Mouse (Mus musculus) brain, adult 2 months (tissue): ENCODE data around the gene Arpc2.

Source experiments
- DNase-seq: peaks from one replicate; pipeline ENCODE4 v3.0.0; 2011; ENCODE audit warnings: low read depth, low spot score

Gene Arpc2

DNA sequence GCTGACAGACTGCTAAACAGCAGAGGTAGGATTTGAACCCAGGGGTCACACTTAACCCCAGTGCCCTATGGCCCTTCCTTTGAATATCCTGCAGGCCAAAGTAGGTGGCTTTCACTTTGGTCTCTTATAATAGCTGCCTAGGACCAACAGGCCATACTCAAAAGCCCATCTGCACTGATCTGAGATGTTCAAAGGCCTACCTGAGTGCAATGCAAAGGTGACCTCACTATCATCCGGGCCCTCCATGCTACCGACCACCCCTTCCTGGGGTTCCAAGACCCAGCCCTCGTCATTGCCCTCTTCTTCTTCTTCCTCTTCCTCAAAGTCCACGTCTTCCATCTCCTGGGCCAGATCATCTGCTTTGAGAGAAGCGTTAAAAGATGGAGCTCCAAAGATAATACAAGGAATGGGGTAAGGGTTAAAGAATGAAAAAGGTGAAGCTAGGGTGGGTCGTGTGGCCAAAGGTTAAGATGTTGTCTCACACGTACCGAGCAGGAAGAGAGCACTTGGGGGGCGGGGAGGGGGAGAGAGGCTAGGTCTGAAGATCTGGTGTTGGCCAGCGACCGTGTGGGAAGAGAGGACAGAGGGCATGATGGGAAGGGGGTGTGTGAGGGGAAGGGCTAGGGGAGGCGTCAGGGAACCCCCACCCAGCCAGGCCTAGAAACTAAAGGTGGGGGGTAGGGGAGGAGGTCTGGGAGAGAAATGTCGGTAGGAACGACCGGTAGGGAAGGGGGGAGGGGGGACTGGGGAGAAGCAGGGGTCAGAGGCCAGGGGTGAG is 48.0 kb downstream of the Arpc2 start:
- DNase-seq = peak; percentile 72

DNA sequence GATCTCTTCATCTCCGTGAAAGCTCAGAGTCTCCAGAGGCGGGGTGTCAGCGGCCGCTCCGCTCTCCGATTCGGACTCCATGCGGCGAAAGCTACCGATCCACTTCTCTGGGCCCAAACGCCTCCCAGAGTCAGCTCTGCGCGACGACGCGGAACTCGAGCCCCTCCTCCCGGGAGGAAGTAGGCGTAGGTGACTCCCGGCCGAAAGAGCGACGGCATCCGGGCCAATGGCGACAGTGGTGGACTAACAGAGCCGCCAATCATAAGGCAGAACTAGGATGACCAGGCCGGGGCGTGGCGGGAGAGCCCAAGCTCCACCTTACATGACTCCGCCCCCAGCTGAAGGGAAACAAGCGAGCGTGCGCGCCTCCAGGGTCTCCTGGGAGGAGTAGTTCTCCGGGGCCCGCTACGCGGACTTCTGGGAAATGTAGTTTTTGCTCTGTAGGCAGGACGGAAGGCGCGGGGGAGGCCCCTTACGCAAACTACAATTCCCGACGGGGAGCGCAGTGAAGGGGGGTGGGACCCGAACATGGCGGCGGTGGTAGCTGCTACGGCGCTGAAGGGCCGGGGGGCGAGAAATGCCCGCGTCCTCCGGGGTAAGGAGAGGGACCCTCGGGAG is 48.8 kb downstream of the Arpc2 start, which contains the start of the genes Aamp and Pnkd:
Aamp (minus strand) TSS at position 196 of the 618 bp plus-strand sequence.
Pnkd (plus strand) TSS at position 388 of the 618 bp plus-strand sequence.
- DNase-seq = peak; percentile 100

DNA sequence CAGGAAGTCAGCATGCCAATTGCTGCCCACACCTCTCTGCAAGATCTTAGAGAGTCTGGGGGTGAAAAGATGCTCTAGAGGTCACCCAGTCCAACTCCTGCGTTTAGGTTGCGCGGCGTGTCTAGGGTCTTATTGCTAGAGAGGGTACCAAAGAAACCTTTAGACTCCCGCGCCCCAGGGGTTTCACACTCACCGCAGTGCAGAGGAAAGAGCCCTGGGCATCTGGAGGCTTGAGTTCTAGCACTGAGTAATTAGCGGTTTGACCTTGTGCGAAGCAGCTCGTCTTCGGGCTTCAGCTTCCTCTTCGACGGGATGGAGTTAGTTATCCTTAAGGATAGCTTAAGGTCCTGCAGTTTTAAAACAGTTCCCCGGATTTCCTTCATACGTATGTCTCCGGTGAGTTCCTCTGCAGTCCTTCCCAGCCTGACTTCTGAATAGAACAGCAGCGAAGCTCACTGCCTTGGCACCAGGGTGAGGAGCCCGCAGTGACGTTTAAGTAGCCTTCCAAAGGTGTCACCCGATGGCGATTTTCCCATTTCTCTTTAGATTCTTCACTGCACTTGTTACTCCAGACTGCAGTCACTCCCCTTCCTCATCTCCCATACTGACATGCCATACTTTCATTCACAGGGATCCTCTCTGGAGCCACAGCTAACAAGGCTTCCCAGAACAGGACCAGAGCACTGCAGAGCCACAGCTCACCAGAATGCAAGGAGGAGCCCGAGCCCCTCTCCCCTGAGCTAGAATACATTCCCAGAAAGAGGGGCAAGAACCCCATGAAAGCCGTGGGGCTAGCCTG is 49.5 kb downstream of the Arpc2 start:
- DNase-seq = peak; percentile 58

DNA sequence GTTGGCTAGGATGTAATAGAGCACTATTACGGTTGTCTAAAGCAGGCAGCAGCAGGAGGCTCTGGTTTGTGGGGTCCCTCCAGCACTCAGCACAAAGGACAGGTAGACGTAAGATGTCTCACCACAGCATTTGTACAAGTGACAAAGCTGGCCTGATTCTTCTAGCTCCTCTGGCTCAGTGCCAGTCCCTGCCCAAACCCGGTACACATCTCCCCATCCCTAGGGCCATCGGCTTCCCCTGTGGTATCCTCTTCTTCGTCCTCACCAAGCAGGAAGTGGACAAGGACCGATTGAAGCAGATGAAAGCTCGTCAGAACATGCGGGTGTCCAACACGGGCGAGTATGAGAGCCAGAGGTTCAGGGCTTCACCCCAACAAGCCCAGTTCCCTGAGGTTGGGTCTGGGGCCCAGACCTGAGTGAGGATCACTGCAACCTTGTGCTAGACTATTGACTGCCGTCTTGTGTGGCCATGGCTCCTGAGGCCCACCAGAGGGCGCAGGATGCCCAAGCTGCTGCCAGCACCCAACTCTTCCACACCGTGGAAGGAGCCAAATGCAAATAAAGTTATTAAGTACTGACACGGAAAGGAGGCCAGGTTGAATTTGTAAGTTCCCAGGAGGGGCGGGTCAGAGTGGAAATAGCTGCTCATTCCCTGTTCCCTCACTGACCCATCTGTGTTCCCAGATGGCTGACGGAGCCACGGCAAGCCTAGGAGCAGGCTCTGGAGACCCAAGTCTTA is 51.2 kb downstream of the Arpc2 start:
- peak; percentile 85 for DNase-seq

DNA sequence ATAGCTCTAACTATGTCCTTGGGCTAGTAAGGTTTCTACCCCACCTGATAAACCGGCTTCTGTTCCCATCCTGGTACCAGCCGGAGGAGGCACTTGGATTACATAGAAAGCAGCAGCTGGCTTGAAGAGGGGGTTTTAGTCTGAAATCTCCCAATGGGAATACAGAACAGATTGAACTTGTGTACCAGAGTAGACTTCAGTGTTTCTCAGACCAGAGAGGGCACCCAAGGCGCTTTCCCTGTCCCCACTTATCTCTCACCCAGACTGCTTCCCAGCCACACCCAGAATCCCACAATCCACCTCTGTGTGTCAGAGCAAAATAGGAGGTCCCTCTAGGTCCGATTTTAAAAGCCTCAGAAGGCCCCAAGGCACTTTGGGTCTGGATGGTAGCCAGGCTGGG is 52.4 kb downstream of the Arpc2 start:
- DNase-seq = no peak

DNA sequence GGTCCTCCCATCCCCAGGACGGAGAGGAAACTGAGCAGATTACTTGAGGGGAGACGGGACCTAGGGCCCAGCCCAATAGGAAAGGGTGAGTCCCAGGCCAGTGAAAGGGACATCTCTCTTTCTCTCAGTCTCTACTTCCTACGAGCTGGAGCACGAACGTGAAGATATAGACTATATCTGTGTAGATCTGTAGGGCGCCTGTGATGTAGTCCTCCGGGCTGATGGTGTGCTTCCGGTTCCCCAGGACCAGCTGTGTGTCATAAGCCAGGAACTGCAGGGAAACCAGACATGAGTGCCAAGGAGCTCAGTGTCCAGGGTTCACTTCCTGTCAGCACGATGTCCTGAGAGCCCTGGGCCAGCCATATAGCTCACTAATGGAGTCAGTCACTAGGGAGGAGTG is 53.4 kb downstream of the Arpc2 start:
- no peak for DNase-seq

DNA sequence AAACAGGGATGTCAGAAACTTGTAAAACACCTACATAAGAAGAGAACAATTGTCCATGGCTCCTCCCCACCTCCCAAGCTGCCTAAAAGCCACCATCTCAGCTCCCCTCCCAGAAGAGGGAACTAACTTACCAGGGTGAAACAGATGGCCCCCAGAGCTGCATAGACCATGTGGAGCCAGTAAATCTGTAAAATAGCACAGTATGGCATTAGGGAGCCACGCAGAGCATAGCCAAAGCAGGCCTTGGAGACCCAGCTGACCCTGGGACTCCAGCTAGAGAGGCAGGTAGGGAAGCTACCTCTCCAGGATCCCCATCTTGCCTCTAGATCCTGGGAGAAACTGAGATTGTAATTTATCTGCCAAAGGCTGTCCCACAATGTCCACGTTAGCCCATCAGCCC is 53.9 kb downstream of the Arpc2 start:
- DNase-seq = no peak

DNA sequence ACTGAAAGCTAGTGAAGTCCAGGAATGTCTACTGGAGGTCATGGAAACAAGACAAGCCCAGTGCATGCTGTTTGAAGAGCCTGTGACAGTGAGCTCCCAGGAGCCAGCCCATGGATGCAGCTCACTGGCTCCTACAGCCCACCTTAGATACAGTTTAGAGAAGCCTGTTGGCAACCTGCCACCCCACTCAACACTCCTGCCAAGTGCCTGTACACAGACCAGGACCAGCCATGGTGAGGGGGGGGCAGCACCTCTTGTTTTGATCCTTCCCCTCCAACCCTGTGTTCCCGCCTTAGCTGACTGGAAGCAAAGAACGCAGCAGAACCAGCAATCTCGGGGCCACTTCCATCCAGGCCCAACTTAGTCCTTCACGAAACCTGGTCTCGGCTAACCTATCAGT is 54.3 kb downstream of the Arpc2 start:
- DNase-seq = no peak

DNA sequence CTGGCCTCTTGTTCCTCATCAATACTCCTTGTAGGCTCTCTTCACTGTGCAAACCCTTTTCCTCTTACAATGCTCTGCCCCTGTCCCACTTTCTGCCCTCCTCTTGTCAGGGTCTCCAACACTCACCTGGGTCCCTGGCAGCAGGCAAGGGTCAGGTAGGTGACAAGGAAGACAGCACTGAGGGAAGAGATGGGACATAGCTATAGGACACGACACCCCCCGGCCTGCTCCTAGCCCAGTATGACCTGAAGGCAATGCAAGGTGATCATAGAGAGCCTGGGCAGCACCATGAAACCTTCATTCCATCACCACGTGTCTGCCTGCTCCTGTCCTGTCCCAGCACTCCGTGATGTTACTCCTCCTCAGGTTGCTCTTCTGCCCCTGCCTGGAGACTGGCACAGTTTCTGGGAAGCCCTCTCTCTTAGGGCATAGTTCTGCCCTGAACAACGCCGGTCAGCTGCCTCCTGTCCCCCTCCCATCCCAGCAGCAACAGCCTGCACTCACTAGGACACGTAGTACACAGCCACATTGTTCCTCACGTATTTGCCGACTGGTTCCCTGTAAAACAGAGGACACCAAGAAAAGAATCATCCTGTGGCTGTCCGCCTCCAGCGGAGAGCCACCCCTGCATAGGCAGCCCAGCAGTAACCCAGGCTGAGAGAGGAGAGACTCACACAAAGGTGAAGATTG is 56.6 kb downstream of the Arpc2 start:
- DNase-seq = peak; percentile 54

DNA sequence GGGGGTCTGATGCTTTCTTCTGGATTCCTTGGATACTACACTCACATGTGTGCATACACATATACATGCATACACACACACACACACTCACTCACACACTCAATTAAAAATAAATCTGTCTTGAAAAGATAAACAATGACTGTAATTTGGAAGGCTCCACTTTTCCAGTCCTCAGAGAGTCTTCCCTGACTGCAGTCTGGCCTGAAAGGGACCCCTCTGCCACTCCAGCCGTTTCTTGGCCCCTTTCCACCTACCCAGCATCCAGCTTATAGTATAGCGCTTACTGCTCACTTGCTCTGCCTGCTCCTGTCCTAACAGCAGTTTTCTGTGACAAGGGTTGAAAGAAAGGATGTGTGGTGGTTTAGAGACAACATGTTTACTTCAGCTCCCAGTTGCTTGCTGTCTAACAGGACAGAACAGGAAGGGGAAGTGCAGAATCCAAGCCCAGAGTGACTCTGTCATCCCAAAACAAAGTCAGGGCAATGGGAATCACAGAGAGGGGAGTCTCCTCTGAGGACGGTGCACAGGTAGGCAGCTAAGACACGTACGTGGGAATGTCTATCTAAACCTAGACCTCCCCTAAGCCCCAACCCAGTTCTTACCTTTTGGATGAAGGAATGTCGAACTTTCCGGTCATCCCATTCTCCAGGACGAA is 57.5 kb downstream of the Arpc2 start:
- no peak for DNase-seq

DNA sequence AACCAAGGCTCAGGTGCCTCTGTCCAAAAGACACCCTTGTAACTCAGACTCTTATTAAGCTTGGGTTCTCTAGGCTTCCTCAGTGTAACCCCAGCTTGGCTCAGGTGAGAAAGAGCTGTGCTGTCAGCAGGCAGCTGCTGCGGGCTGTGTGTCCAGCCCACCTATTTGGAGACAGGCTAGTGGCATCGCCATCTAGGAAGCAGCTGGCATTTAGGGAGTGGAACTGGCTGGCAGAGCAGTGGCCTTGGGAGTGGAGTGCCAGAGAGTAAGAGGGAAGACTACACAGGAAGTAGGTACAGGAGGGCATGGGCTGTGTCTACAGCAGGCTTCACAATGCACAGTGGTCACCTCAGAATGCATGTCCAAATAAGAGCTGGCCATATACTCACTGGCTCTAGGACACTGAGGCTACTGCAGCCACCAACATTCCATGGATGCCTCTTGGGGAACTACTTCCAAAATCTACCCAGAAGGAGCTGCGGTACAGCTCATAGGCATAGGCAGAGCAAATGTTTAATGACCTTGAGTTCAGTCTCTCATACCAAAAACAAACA is 58.3 kb downstream of the Arpc2 start:
- DNase-seq = no peak

DNA sequence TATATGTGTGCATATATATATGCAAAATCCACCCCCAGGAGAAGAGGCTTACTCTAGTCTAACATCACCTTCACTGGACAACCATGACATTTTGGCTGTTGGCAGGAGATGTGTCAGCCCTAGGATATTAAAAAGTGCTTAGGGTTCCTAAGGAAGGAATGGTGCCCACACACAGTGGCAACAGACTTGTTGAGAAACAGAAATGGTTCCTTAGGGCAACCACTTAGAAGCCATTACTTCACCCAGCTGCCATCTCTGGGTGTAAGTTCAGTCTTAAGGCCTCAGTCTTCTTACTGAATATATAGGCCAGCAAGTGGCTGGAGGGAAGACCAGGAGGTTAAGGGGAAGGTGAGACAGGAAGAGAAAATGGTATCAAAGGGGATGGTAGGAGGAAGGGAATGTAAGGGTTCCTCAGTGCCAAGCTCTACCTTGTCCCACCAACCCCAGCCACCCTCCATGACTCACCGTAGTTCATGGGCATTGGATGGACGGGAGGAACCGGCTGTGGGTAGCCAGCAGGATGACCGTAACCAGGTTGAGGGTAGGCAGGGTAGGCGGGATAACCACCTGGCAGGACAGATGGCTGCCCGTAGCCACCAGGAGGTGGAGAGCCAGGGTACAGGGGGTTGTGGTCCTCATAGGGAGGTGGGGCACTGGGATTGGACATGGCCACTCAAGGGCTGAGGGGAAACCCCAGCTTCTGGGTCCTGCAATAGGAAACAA is 59.0 kb downstream of the Arpc2 start:
- peak; percentile 79 for DNase-seq

DNA sequence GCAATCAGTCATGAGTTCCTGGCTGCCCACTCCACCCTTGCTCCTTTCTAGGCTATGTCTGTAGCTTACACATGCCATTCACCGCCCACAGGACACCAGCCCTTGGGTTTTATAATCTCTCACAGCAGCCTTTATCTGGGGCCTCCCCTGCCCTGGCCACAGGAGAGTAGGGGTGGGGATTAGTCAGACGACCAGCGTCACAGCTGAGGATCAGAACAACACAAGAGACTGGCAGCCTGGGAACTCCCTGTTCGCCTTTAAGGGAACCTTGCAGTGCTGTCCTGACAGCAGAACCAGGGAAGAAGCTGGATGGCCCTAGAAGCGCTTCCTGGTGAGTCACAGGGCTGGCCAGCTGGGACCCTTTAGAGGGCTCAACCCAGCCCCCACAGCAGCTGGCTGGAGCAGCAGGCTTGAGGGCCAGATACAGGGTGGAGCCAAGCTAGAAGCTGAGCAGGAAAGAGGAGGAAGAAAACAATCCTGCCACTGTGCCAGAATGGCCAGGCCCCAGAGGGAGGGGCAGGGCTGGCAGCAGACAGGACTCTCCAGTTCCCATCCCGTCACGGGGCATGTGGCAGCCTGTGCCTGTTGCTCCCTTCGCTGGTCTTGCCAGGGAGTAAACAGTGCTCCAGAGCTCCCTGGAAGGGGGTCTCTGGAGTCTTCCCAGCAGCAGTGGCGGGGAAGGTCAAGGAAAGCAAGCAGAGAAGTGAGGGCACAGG is 59.7 kb downstream of the Arpc2 start:
- DNase-seq = peak; percentile 98

DNA sequence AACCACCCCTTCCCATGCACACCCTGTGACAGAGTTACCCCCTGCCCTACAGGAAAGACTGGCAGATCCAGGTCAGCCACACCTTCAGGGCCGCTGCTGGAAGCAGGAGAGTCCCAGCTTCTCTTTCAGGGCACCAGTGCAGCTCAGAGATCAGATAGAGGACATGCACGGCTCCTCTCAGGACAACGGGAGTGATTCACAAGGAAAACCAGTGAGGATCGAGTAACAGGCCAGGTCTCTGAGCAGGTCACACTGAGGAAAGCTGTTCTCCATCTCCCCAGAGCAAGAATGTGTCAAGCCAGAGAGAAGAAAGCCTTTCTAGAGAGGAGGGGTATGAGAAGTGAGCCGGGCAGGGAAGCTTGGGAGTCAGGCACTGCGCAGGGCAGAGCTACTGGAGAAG is 60.6 kb downstream of the Arpc2 start:
- DNase-seq = no peak

DNA sequence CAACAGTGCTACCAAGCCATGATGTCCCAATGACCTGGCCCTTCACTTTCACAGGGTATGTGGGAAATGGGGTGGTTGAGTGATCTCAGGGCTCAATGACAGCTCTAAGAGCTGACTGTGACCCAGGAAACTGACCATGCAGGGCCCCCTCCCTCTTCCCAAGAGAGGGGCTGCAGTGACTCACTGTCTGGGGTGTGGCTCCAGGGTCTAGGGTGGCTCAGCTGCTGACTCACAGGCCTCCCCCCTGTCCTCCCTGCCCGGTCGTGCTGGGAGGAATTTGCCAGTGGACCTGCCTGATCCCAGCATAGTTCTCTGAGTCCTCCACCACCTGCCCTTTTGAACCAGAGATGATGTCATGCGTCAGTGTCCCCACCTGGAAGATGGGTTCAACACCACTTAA is 61.4 kb downstream of the Arpc2 start:
- no peak for DNase-seq

DNA sequence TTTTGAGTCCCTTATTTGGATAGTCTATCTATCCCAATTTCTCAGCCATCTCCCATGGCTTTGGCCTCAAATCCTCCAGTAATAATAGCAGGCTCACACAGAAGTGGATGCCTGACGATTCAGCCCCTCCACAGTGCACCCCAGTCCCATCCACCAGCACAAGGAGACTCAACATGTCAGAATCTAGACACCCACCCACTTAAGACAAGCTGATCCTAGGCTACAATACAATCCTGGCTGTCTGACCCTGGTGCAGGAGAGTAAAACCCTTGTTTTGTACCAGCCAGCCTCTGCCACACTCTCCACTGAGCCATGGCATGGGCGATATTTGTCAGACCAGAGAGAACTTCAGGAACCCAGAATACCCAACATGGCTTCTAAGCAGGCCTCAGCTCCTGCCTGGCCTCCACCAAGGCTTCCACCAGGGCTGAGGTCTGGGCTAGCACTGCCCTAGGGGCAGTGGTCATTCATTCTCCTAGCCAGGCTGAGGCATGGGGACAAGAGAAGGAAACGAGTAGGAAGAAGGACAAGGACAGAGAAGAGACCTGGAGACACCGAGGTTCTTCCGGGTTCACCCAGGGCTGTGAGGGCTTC is 62.4 kb downstream of the Arpc2 start:
- no peak for DNase-seq

DNA sequence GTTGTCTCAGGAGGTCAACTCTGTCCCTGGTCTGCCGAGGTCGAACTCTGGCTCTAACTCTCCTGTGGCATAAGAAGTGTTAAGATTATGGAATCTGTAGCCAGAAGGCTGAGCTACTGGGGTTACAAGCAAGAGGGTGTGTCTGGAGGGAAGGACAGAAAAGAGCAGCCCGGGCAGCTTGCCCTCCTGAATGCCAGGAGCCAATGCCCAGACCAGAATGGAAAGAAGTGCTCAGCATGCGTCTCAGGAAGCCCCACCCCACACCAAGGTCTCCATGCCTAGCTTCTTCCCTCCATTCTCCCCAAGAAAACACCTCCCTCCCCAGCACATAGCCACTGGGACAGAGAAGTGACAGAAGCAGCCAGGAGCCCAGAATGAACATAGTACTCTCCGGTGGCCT is 63.1 kb downstream of the Arpc2 start:
- DNase-seq = peak; percentile 85

DNA sequence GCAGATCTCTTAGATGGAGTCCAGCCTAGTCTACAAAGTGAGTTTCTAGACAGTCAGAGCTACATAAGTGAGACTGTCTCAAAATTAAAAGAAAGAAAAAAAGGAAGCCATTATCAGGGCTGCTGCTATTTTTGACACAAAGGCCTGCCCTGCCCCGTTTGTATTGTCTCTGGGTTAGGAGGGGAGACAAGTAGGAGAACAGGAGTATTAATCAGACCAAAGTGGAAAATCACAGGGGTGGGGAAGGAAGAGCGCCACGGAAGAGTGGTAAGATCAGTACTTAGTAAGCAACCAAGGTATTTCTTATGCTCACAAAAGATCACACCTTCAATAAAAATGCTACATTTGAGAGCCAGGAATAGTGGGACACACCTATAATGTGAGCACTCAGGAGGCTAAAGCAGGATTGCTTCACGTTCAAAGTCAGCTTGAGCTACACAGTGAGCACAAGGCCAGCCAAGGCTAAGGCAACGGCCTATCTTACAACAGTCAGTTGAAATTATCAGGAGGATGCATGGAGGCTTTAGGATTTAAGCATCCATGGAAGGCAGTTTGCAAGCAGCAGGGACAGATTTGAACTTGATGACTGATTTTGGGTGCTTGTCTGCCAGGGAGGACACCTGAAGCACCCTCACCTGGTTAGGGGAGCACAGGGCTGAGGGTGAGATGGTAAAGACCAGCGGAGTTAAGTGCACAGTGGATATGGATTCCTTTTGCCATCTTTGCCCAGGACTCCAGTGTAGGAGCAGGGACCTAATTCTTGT is 64.6 kb downstream of the Arpc2 start:
- peak; percentile 35 for DNase-seq
